Mouse (Mus musculus): ENCODE data around the gene Hps3. TPM values are rescaled to one million over a fixed set of nuclear protein-coding genes. Genes with fewer than 3 reads are reported as not detected.

The Hps3 gene
- 11.0 and 18.5 TPM in 2 replicates for total RNA-seq (2014; rRNA removed; ENCODE audit: low replicate concordance)
- polyA plus RNA-seq (2015; fragmentation: Nextera tagmentation; extraction: Ambion mirVana) = 7.5 and 9.4 TPM in 2 replicates

DNA sequence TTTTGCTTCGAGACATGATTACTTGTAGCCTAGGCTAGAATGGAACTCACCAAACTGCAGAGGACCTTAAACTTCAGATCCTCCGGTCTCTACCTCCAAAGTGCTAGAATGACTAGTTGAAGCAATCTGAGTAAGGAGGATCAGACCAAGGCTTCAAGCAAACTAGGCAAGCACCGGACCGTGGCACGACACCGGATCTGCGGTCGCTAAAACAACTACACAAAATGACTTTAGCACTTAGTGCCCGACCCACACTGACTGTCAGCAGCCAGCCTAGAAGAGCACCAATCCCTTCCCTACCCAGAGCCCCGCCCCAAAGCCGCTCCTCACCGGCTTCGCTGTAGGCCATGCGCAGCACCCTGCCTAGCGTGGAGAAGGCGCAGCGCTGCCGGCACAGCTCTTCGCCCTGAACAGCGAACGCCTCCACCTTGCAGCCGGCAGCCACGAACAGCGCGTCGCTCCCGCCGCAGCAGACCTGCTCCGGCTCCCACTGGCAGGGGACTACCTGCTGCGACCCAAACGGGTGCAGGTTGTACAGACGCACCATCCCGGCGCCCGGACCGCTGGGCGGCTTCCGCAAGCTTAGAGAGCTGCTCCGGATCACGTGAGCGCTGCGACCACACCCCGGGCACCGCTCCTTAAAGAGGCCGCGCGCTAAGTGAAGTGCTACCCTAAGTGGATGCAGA, at the start of gene Hps3:
Gene Hps3 (minus strand): TSS at position 597 of the 686 bp plus-strand sequence.
- peak; percentile 85 for DNase-seq (ENCODE audit: low spot score)
- ATAC-seq (ENCODE audit: insufficient read depth, low read depth) = peak; percentile 99
- Histone ChIP-seq H3K4me3 (ENCODE audit: low read depth, low read length) (peak within 1 kb of the TSS; percentile 82), H3K27me3 (ENCODE audit: control insufficient read depth, insufficient read depth, low read length) (no peaks in the 10 kb centered on the region), H3K9me3 (replicated peaks; ENCODE audit: control insufficient read depth, low read length) (no peaks in the 10 kb centered on the region), H3K4me2 (ENCODE audit: low read depth, low read length) (peak within 1 kb of the TSS; percentile 76), H3K27ac (ENCODE audit: low read depth) (peak within 1 kb of the TSS; percentile 77), H3K4me1 (ENCODE audit: control insufficient read depth, insufficient read depth) (no peaks in the 10 kb centered on the region; the same call in 1 of the 2 replicates), H3K9ac (replicated peaks; ENCODE audit: low read depth, low read length) (peak within 1 kb of the TSS; percentile 57), H3K36me3 (replicated peaks; ENCODE audit: control insufficient read depth, insufficient read depth, low read length) (0 out of 2 replicates have a peak, but pooled peaks cover 8% of the 10 kb centered on the region)
- TF ChIP-seq CTCF (IDR thresholded peaks at IDR 0.05; ENCODE audit: low read depth) = no peak
- no peak for TF ChIP-seq EP300 (IDR thresholded peaks at IDR 0.05; ENCODE audit: low read depth)
- under 1% methylated on average over 47 of the region's 47 CpGs for WGBS

DNA sequence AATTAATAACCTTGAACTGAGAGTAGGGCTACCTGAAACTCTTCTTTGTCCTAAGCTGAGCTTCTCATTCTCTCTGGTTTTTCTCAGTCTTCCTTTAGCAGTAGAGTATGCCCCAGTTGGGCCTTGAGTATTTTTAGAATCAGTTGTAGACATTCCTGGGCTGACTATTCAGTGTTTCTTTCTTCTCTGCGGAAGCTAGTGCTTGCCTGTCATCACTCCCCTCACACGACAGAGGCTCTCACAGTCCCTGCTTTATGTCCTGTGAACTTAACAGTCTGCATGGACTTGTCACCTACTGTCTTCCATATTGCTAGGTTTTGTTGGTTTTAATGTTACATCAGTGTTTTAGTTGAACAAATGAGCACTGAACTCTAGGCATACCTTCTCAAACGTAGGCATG, 47.0 kb upstream of the Hps3 start:
- 0 out of 2 replicates have a peak, but pooled peaks cover 13% of the 10 kb centered on the region for H3K4me1 ChIP-seq (ENCODE audit: control insufficient read depth, insufficient read depth)
- H3K9ac ChIP-seq (replicated peaks; ENCODE audit: low read depth, low read length) = no peak overlapping the region
- ATAC-seq (ENCODE audit: insufficient read depth, low read depth) = peak; percentile 98

DNA sequence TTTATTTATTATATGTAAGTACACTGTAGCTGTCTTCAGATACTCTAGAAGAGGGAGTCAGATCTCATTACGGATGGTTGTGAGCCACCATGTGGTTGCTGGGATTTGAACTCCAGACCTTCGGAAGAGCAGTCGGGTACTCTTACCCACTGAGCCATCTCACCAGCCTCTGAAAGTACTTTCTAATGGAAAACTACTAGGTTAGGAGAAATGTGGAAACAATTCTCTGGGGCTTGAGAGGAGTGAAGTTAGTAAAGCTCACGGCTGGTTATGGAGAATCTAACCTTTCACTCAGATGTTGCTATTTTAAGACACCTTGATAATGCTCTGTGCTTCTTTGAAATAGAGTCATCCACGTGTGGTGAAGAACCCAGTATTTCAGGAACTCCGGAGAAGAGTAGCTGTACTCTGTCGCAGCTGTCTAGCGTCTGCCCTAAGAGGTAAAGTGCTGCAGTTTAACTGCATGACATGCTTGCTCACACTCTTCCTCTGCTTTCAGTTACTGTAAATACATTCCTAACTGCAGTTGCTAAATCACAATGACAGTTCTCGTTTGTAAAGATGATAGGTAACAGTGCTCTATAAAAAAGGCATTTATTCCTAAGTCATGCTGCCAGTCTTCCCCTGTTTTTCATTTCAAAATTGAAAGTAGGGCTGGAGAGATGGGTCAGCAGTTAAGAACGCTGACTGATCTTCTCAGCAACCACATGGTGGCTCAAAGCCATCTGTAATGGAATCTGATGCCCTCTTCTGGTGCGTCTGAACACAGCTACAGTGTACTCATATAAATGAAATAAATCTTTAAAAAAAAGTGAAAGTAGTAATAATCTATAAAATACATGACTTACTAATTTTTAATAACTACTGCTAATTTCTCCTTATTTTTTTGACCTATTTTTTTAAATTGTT, 41.3 kb upstream of the Hps3 start:
- TF ChIP-seq EP300 (IDR thresholded peaks at IDR 0.05; ENCODE audit: low read depth) = no peak
- peak; percentile 57 for TF ChIP-seq CTCF (IDR thresholded peaks at IDR 0.05; ENCODE audit: low read depth)
- Histone ChIP-seq H3K9me3 (replicated peaks; ENCODE audit: control insufficient read depth, low read length) (no peaks in the 10 kb centered on the region), H3K4me1 (ENCODE audit: control insufficient read depth, insufficient read depth) (0 out of 2 replicates have a peak, but pooled peaks cover 6% of the 10 kb centered on the region), H3K4me3 (ENCODE audit: low read depth, low read length) (peak overlapping the region; percentile 19; the same call in 1 of the 2 replicates), H3K27me3 (ENCODE audit: control insufficient read depth, insufficient read depth, low read length) (no peaks in the 10 kb centered on the region), H3K9ac (replicated peaks; ENCODE audit: low read depth, low read length) (0 out of 2 replicates have a peak overlapping the region, but pooled peaks have one; percentile 9), H3K4me2 (ENCODE audit: low read depth, low read length) (peak overlapping the region; percentile 49), H3K27ac (ENCODE audit: low read depth) (peak overlapping the region; percentile 73), H3K36me3 (replicated peaks; ENCODE audit: control insufficient read depth, insufficient read depth, low read length) (peaks cover 9% of the 10 kb centered on the region; the same call in 1 of the 2 replicates)
- DNase-seq (ENCODE audit: low spot score) = peak; percentile 30
- WGBS = 44% methylated on average over 11 of the region's 11 CpGs
- peak; percentile 75 for ATAC-seq (ENCODE audit: insufficient read depth, low read depth)

More for the DNA sequence above, 47.0 kb upstream of the Hps3 start:
- Histone ChIP-seq H3K9me3 (replicated peaks; ENCODE audit: control insufficient read depth, low read length) (no peaks in the 10 kb centered on the region), H3K4me2 (ENCODE audit: low read depth, low read length) (0 out of 2 replicates have a peak overlapping the region, but pooled peaks have one; percentile 22), H3K36me3 (replicated peaks; ENCODE audit: control insufficient read depth, insufficient read depth, low read length) (peaks cover 13% of the 10 kb centered on the region), H3K4me3 (ENCODE audit: low read depth, low read length) (no peak overlapping the region), H3K27me3 (ENCODE audit: control insufficient read depth, insufficient read depth, low read length) (no peaks in the 10 kb centered on the region), H3K27ac (ENCODE audit: low read depth) (peak overlapping the region; percentile 94)
- no peak for TF ChIP-seq CTCF (IDR thresholded peaks at IDR 0.05; ENCODE audit: low read depth)
- peak; percentile 90 for TF ChIP-seq EP300 (IDR thresholded peaks at IDR 0.05; ENCODE audit: low read depth)
- DNase-seq (ENCODE audit: low spot score) = peak; percentile 88
- WGBS = 23% methylated on average over 3 of the region's 3 CpGs

DNA sequence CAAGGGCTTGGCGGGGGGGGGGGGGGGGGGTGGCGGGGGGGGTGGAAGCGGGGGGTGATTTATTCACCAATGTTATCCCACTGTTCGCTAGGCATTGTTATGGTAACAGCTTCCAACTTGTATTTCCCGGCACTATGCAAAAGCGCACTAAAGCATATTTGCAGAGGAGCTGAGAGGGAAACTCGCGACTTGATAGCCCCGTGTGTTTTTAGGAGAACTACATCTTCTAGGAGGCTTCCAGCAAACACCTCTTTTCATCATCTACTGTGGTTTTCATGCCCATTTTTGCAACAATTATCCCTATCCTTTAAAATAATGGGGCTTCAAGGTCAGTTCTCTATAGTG, 23.1 kb upstream of the Hps3 start:
- ATAC-seq (ENCODE audit: insufficient read depth, low read depth) (no peak), DNase-seq (ENCODE audit: low spot score) (no peak)

More for the DNA sequence above, 23.1 kb upstream of the Hps3 start:
- H3K4me1 ChIP-seq (ENCODE audit: control insufficient read depth, insufficient read depth) = peaks cover 6% of the 10 kb centered on the region
- peak overlapping the region; percentile 75; the same call in 1 of the 2 replicates for H3K9ac ChIP-seq (replicated peaks; ENCODE audit: low read depth, low read length)
- H3K4me2 ChIP-seq (ENCODE audit: low read depth, low read length) = peak overlapping the region; percentile 77
- H3K36me3 ChIP-seq (replicated peaks; ENCODE audit: control insufficient read depth, insufficient read depth, low read length) = peaks cover 13% of the 10 kb centered on the region
- no peaks in the 10 kb centered on the region for H3K27me3 ChIP-seq (ENCODE audit: control insufficient read depth, insufficient read depth, low read length)
- H3K4me3 ChIP-seq (ENCODE audit: low read depth, low read length) = peak overlapping the region; percentile 98
- no peak for TF ChIP-seq EP300 (IDR thresholded peaks at IDR 0.05; ENCODE audit: low read depth)
- no peak for TF ChIP-seq CTCF (IDR thresholded peaks at IDR 0.05; ENCODE audit: low read depth)
- H3K9me3 ChIP-seq (replicated peaks; ENCODE audit: control insufficient read depth, low read length) = no peaks in the 10 kb centered on the region
- 0% methylated on average over 8 of the region's 9 CpGs for WGBS
- no peak overlapping the region for H3K27ac ChIP-seq (ENCODE audit: low read depth)

All from heart, postnatal 0 days (tissue).